Mouse (Mus musculus): ENCODE results near the gene Atn1.

The Atn1 gene

GRCm38 (mm10) chr6:124740888-124741761, 15.2 kb downstream of the Atn1 start, which contains the start of gene Grcc10:
Gene Grcc10, minus strand, starts transcription at chr6:124741374.
- in situ Hi-C loops (cut with MboI, MseI) = no loop called here

- in situ Hi-C loops (cut with MboI, MseI) = no loop called here
These were observed 16.0 kb downstream of the Atn1 start for GRCm38 (mm10) chr6:124740211-124740887.

- in situ Hi-C loops (cut with MboI, MseI) = no loop called here
These were observed 17.0 kb downstream of the Atn1 start for GRCm38 (mm10) chr6:124739231-124739796.

- in situ Hi-C loops (cut with MboI, MseI) = no loop called here
These were observed 17.8 kb downstream of the Atn1 start, which contains the start of gene Ptpn6 for GRCm38 (mm10) chr6:124738511-124739023. Gene Ptpn6, minus strand, starts transcription at chr6:124738714.

GRCm38 (mm10) chr6:124737040-124737439, 19.3 kb downstream of the Atn1 start:
- in situ Hi-C loops (cut with MboI, MseI) = no loop called here

GRCm38 (mm10) chr6:124734417-124734816, 21.9 kb downstream of the Atn1 start:
- in situ Hi-C loops (cut with MboI, MseI) = no loop called here

- in situ Hi-C loops (cut with MboI, MseI) = no loop called here
These were observed 23.6 kb downstream of the Atn1 start for GRCm38 (mm10) chr6:124732476-124733370.

- in situ Hi-C loops (cut with MboI, MseI) = no loop called here
These were observed 25.3 kb downstream of the Atn1 start for GRCm38 (mm10) chr6:124731038-124731437.

- in situ Hi-C loops (cut with MboI, MseI) = no loop called here
These were observed 26.2 kb downstream of the Atn1 start for GRCm38 (mm10) chr6:124729850-124730705.

GRCm38 (mm10) chr6:124728621-124729020, 27.7 kb downstream of the Atn1 start:
- in situ Hi-C loops (cut with MboI, MseI) = no loop called here

- in situ Hi-C loops (cut with MboI, MseI) = no loop called here
These were observed 31.9 kb downstream of the Atn1 start for GRCm38 (mm10) chr6:124724472-124724871.

GRCm38 (mm10) chr6:124723541-124723940, 32.8 kb downstream of the Atn1 start:
- in situ Hi-C loops (cut with MboI, MseI) = no loop called here

- in situ Hi-C loops (cut with MboI, MseI) = no loop called here
These were observed 33.3 kb downstream of the Atn1 start for GRCm38 (mm10) chr6:124722876-124723473.

GRCm38 (mm10) chr6:124720904-124721303, 35.4 kb downstream of the Atn1 start:
- in situ Hi-C loops (cut with MboI, MseI) = no loop called here

GRCm38 (mm10) chr6:124719354-124719978, 36.9 kb downstream of the Atn1 start:
- in situ Hi-C loops (cut with MboI, MseI) = no loop called here

GRCm38 (mm10) chr6:124718703-124719102, 37.6 kb downstream of the Atn1 start:
- in situ Hi-C loops (cut with MboI, MseI) = no loop called here

- in situ Hi-C loops (cut with MboI, MseI) = no loop called here
These were observed 38.4 kb downstream of the Atn1 start for GRCm38 (mm10) chr6:124717968-124718367.

- in situ Hi-C loops (cut with MboI, MseI) = no loop called here
These were observed 39.3 kb downstream of the Atn1 start for GRCm38 (mm10) chr6:124716864-124717490.

GRCm38 (mm10) chr6:124712918-124713317, 43.4 kb downstream of the Atn1 start:
- in situ Hi-C loops (cut with MboI, MseI) = loop anchor here (5.0 kb wide), 1 partner anchor 49 kb away; no protein-coding TSS in a partner anchor

Measured in T-helper 2 cell (primary cell).